Mouse (Mus musculus) cerebellum, postnatal 14 days (tissue): ENCODE measurements around the gene Meaf6.
A peak's percentile ranks its signal among the peaks of the same experiment; 100 is the strongest.

ENCODE experiments used
- DNase-seq, 2 experiments: peaks; one replicate each; pipeline ENCODE4 v3.0.0; 2021; ENCODE audit warnings: mixed read lengths in 2 of 2

Gene Meaf6

DNA sequence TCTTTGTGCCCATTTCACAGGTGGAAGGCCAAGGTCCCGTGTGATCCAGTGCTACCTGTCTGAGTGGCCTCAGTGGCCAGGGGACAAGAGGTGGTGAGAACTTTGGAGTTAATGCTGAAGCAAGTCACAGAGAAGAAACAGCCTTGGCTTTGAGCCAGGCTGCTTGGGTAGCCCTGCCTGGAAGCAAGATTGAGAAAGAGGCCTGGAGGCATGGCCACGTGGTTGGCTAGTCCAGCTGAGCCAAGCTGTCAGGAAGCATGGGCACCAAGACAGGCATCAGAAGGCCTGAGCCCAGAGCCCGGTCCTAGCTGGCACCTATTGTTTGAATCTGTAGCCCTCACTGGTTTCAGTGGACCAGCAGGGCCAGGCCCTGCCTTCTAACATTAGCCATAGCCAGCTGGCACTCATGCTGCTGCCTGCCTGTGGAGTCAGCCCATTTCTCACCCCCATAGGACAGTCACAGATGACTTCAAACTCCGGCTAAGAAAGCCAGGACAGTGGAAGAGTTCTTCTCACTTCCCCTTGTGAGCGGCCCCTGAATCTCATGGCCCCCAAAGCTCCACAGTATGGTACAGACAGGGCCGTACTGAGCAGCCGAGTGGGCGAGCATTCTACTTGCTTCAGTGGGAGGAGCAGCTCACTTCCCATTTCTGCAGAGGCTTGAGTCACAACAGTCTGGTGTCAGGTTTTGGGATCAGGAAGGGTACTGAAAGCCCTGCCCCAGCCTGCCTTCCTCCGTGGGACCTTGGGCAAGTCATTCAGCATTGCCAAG lies 31.3 kb downstream of the Meaf6 start:
- DNase-seq = peak; percentile 75 to 77

DNA sequence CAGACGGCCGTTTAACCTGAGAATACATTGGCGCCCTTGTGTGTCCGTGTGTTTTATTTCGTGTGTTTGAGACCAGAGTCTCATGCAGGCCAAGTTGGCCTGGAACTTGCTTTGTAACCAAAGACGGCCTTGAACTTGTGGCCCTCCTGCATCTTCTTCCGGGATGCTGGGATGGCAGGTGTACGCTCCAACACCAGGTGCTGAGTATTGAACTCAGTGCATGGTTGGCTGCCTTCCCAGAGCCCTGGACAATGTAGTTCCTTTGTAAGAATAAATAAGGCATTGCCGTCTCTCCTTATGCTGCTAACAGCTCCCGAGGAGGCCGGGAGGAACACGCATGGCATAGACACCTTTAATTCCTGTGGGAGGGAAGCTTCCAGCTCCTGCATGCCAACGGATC lies 32.0 kb downstream of the Meaf6 start:
- peak; percentile 30 to 62 for DNase-seq

DNA sequence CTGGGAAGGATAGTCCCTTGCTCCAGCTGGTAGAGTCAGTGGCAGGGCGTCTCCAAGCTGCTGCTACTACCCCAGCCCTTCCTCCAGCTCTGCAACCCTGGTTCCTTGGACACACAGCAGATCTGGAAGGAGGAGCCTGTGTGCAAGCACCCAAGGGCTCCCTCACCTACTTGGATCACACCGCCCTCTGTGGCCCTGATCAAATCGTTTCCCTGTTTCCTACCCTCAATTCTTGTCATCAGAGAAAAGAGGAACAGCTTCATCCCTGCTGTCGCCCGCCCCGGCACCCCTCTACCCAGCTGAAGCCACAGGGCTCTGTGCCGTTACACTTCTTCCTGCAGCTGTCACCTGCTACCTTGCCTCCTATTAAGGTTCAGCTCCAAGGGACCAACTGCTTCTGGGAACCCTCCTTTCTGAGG lies 33.0 kb downstream of the Meaf6 start:
- DNase-seq = no peak

DNA sequence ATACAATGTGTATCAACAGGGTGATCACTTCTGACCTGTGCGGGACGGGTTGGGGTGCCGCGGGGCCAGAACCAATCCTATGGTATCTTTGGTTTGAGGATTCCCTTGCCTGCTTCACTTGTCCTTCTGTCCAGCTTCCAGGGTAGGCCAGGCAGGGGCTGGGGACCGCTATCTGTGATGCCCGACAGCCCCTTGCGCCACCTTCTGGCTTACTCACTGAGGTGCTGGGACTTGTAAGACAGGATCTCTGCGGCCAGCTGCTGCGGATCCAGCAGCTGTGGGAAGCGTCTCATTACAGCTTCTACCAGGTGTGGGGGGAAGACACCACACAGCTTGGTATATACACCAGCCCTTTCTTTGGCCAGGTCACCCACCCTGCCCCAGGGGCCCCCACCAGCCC lies 34.1 kb downstream of the Meaf6 start:
- peak in 1 of 2 experiments; percentile 37 for DNase-seq

DNA sequence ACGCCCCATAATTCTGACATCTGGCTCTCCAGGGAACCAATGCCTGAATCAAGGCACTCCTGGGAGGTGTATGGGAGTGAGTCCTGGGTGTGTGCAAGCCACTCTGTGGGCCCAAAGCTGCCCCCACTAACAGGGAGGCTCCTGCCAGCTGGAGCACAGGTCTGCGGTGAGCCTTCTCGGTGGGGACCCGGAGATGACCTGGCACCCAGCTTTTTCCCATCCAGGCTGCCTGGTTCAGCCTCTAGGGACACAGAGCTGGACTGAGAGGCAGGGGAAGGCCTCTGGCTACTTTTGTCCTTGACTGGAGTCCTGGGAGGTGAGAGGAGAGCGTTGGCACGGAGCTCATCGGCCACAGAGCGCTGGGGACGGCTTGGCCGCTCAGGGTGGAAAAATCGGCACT lies 34.8 kb downstream of the Meaf6 start:
- no peak for DNase-seq

DNA sequence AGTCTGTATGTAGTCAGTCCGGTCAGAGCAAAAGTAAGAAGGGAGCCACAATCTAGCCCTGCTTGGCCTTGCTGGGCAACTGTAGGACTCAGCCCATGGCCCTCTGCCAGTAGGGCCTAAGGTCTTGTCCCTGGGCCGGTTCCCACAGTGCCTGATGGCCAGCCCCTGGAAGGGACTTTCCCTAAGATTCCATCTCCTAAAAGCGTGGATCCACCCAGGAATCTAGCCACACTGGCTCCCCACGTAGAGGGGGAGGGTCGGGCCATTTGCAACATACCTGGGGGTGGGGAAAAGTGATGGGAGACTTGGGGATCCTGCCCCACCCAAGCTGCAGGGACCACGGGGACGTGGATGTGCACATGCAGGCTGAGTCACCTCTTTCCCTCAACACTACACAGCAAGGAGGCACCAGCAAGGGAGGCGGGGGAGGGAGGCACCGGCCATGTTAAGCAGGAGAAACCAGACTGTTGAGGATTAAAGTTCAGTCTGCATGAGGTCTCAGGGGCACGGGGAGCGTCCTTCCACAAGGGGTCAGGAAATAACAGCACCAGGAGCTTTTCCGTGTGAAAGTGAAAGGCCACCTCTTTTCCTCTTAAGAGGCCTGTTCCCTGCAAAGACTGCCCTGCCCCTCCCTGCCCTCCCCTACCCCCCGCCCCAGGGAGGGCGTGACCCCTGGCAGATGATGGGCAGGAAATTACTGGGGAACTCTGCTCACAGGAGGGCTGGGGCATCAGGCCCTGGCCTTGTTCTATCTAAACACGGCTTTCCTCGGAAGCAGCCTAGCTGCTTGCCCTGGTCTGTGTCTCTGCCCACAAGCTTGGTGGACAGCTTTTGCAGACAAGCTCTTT lies 37.7 kb downstream of the Meaf6 start:
- no peak for DNase-seq

DNA sequence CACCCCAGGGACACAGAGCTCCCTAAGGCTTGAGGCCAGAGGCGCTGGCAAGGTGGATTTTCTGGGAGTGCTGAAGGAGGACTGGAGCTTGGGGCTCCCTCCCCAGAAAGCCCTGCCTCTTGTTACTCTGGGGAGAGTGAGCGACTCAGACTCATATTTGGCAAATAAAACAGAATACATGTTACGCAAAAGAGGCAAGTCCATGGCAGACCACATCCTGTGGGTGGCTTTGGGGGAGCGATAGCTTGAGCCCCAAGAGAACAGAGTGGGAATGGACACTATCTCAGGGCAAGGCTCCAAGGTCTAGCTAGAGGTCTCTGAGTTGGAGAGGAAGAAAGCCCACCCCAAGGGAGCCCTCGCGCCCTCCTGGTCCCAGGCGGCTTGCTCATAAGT lies 38.3 kb downstream of the Meaf6 start:
- DNase-seq = no peak

DNA sequence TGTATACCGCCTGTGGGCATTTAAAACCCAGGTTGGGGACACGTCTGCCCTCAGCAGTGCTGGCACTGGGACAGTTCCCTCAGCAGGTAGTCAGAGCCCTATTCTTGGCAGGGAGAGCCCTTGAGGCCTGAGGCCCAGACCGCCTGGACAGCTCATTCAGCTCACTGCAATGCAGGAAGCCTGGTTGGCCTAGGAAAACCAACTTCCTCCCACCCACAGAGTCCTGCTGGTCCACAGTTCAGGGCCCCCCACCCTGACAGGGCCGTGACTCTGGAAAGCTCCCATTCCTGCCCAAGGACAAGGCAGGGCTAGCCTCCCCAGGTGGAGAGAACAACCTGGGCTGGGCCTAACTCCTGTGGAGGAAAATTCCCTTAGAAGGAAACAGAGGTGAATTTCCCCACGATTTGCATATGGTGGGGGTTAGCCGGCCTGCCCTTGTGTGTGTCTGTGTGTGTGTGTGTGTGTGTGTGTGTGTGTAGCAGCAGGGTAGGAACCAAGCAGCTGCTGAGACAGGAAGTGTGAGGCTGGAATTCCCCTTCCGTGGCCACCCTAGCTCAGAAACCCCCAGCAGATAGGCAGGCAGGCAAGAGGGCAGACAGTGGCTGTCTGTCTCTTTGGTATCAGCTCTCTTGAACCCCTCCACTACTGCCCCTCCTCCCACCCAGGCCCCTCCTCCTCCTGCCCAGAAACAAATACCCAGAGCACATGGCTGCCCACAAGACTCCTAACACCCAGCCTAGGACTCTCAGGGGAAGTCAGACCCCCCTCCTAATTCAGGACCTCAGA lies 39.7 kb downstream of the Meaf6 start:
- DNase-seq = no peak

DNA sequence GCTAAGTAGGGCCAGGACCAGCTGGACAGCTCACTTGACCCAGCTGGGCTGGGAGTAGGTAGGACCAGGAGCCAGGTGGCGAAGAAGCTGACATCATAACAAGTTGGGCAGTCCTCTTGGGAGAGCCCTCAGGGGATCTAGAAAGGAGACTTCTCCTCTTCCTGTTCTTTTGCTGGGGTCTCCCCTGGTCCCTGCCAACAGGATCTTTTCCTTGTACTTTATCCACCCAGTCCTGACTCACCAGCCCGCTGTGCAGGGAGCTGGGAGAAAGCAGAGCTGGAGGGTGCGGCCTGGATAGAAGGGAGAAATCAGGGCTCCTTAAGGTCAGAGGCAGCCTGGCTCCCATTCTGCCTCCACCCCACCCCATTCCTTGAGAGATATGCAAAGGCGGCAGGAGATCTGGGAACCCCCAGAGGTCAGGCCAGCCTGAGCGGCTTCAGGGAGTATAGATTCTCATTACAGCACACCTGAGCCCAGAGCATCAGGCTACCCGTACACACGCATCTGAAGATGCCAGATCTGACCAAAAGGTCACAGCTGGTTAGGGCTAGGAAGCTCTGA lies 40.5 kb downstream of the Meaf6 start:
- DNase-seq = no peak

DNA sequence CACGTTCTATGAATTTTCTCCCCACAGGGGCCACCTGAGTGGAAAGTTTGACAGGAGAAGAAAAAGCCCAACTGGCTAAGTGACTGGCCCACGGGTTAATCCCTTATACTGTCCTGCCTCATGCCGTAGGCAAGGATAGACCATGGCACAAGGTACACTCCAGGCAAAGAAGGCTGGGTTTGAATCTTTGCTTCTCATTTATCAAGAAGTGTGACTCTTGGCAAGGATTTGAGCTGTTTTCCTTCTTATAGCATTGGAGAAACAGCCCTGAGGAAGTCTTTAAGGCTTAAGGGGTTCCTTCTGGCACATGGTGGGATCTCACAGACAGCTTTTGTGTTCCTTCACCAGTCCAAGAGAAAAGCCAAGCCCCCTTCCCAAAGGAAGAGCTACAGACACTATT lies 41.3 kb downstream of the Meaf6 start:
- DNase-seq = no peak

DNA sequence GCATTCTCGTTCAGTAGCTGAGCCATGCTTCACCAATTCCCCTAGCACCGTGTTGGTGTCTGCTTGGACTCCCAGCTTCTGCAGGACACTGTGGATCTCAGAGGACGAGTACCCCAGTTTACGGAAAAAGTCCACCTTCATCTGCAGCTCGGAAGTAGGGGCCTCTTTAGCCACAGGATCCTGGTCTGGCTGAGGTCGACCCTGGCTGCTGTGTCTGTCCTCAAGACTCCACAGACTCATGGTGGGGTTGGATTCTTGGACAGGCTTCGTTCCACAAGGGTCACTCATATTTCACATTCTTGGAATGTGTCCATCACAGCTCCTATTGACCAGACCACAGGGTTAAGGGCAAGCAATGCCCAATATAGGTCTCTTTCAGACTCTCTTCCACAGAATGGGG lies 41.8 kb downstream of the Meaf6 start:
- no peak for DNase-seq

DNA sequence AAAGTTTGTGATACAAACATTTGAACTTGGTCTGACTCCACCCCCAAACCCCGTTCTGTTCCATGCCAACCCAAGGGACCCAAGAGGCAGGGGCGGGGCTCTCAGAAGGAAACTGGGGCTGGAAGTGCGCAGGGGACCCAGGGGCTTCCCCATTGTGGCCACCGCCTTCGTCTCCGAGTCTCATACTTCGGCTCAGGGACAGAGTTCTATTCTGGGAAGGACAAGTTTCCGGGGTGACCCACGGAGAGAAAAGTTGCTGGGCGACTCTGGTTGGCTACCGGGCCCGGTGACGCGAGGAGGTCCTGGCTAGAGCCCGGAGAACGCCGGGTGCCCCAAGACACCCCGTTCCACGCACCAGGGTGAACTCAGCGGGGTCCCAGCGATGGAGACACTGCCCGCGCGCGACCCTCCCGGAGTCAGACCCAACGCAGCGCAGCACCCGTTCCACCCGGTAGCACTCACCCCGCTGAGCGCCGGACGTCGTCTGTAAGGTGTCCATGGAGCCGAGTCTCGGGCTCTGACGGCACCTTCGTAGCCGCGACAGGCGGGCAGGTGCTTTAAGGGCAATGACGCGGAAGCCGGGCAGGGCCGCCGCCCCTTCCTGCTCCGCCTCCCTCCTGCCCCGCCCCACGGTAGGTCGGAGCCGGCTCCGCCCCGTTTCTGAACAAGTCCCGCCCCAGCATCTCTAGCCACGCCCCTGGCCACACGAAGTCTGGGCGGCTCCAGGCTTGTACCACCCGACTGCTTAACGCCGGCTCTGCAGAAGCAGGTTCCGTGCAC lies 42.6 kb downstream of the Meaf6 start, which contains the start of gene Zc3h12a:
Gene Zc3h12a (minus strand): TSS at position 536 of the 780 bp plus-strand sequence.
- DNase-seq = peak; percentile 73 to 77

DNA sequence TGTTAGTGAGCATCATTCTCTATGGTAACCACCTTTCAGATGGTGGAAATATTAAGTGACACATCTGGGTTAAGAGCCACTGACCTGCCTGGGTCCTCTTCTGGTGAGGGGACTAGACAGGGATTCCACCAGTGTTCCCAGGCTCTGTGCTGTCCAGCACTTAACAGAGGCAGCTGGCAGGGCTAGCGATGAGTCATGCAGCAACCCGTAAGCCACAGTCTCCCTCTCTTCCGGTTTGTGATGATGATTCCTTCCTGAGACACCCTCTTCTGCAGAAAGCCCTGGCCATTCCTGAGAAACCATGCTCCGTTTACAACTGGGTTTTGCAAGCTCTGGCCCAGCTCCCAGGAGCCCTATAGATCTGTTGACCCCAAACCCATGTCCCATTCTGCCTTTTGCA lies 46.6 kb downstream of the Meaf6 start:
- DNase-seq = no peak

DNA sequence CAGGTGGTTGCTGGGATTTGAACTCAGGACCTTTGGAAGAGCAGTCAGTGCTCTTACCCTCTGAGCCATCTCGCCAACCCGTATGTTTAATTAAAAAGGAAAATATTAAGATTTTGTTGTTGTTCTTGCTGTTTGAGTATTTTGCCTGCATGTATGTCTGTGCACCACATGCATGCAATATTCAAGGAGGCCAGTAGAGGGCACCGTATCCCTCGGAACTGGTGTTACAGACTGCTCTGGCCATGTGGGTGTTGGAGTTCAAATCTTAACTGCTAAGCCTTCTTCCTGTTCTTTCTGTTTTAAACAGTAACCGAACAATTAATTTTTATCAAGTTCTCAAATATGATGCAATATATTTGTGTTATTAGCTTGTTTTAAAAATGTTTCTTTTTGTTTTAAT lies 47.5 kb downstream of the Meaf6 start:
- DNase-seq = peak; percentile 83 to 90

DNA sequence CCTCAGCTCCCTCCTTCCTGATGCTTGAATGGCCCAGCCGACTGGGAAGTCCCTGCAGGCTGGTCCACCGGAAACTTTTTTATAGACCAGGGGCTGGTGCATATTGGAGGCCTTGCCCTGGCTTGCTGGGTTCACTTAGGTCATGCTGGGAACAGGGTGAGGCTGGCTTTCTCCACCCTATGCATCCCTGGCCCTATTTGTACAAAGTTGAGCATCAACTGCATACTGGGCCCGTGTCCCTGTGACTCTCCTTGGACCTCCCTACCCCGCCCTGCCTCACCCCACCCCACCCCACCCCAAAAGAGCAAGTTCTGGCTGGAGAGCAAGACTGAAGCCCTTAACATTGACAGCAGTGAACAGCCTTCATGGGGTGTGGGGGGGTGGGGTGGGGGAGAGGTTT lies 49.3 kb downstream of the Meaf6 start:
- no peak for DNase-seq

DNA sequence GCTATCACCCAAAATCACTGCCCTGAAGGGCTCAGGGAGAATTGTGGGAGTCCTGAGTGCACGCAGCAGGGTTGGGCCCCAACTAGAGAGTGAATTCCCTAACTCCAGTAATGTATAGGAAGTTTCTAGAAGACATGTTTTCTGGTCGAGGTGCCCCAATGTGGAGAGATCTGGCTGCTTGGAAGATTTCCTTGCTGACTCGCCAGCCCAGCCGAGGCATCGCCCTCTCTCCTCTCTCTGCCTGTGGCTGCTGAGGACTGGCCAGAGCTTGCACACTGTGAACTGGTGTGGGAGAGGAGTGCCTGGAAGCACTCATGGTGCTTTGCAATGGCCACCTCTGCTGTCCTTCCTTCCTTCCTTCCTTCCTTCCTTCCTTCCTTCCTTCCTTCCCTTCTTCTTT lies 49.7 kb downstream of the Meaf6 start:
- DNase-seq = no peak

DNA sequence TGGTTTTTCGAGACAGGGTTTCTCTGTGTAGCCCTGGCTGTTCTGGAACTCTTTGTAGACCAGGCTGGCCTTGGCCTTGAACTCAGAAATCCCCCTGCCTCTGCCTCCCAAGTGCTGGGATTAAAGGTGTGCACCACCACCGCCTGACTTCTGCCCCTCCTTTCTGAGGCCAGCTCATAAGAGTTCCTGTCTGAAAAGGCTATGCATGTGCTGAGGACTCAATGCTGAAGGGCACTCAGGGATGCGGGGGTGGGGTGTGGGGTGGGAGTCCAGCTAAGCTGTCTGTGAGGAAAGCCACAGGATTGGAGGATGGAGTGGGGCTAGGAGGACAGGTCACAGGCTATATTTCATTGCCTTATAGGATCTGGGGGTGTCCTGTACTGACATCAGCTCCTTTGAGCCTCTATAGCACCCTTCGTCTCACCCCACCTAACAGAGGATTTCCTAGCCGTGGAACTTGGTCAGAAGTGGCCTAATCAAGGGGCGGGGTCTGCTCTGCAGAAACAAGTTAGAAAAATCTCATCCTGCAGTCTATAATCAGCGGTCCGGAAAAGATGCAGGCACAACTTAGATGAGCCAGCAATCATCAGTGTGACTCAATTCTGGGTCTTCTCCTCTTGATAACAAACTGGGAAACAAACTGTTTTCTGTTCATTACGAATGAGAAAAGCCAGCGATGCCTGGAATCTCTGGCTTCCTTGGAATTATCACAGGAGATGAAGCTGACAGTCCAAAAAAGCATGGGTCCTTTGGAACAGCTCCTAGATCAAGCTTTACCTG lies 50.3 kb downstream of the Meaf6 start:
- DNase-seq = no peak

DNA sequence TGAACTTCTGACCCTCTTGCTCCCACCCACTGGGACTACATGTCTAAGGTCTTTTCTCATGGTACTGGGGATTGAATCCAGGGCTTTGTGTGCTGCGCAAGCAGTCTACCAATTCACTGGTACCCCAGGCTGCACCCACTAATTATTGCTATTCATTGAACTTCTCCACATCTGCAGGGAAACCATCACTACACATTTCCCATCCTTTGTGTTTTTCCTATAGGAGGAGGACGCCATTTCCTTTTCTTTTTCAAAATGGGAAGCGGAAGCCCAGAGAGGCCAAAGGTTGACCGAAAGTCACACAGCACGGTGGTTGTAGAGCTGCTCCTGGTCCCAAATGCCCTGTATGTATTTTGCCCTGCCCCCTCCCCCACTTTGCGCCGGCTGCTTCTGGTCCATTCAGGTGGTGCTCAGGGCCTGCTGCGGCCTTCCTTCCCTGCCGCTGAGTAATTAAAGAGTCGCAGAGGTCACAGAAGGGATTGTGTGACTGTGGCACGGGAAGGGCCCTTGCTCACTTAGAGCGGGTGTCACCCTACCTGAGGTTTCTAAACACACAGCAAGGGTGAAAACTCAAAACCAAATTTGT lies 51.5 kb downstream of the Meaf6 start:
- no peak for DNase-seq

DNA sequence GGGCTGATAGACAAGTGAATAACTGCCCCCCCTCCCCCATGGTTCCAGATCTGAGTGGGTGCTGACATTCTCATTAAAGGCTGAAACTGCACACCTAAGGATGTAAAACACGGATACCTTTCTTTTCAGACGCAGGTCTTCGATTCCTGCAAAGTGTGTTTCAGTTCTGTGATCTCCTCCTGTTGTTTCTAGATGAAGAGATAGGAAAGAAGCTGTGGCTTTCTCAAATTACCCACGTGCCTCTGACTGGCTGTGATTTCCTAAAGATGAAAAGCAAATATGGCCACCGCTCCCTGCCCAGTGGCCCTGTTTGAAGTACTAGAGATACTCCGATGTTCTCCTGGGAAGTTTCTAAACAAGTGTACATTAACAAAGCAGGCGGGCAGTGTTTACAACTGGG lies 53.4 kb downstream of the Meaf6 start:
- DNase-seq = no peak

DNA sequence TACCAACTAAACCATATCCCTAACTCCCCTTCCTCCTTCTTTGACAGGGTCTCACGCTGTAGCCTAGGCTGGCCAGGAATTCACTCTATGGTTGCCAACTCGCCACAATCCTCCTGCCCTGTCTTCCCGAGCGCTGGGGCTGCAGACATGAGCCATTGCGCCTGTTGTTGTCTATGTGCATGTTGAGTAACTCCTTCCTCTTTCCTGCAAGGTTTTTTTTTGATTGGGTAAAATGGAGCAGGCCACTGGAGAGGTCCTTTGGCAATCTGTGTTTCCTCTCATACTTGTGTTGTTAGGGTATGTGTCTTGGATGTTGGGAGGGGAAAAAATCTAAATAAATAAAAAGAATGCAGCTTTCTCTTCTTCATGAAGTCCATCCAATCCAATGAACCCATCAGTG lies 59.3 kb downstream of the Meaf6 start:
- DNase-seq = no peak

DNA sequence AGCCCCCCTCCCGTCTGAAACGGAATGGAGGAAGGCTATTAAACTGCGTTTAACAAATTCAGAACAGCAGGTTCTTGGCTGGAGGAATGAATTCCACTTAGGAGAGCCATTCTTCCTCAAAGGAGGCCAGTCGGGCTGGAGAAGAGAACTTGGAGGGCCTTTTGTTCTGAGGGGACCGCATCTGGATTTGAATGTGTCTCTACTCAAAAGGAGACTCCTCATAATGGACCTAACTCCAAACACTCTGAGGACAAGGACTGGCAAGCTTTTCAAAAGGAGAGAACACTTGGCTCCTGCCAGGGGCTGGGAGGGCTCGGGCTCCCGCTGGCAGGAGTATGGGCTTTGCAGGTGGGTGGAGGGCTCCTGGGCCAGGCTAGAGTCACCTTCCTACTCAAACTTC lies 59.7 kb downstream of the Meaf6 start:
- DNase-seq = no peak
